ENCODE assay signal across 8 mouse cellular contexts in genomic region chr2:27232376-27232775, GRCm38 (mm10). TPM values are rescaled to one million over a fixed set of nuclear protein-coding genes. Genes with fewer than 3 reads are reported as not detected.
DNase-seq lines count a peak whose midpoint lies in the region; ATAC-seq and TF ChIP-seq lines count a peak whose summit lies in the region.

No protein-coding gene starts in this region.

- H3K9ac ChIP-seq in embryonic facial prominence, embryonic 15.5 days, result no peak overlapping the region
- H3K9ac ChIP-seq in forebrain, embryonic 15.5 days (replicated peaks), result no peak overlapping the region

- H3K27ac ChIP-seq in embryonic facial prominence, embryonic 15.5 days (replicated peaks), result no peak overlapping the region
- peak overlapping the region; percentile 59; the same call in 1 of the 2 replicates for H3K27ac ChIP-seq in left cerebral cortex, adult 2 months
- no peak overlapping the region for H3K27ac ChIP-seq in forebrain, embryonic 15.5 days (replicated peaks)
- H3K27ac ChIP-seq in thymus, adult 2 months (ENCODE audit: control insufficient read depth, insufficient read depth, low read length), result no peak overlapping the region

- no peak for DNase-seq in frontal cortex, postnatal 25 days (ENCODE audit: low spot score in 2 of 2)
- DNase-seq in A20 (ENCODE audit: low read depth, low spot score), result peak; percentile 64
- peak; percentile 56 to 65 for DNase-seq in left cerebral cortex, adult 2 months (ENCODE audit: extremely low spot score in 1 of 2, low spot score in 2 of 2)
- DNase-seq in right cerebral cortex, postnatal 25 days, result peak; percentile 68
- no peak for DNase-seq in thymus, adult 2 months

- WGBS in embryonic facial prominence, embryonic 15.5 days, result 29% methylated on average over 7 of the region's 7 CpGs
- WGBS in forebrain, embryonic 15.5 days, result 32% methylated on average over 7 of the region's 7 CpGs
- 56% methylated on average over 7 of the region's 7 CpGs for WGBS in thymus, adult 2 months

- no peaks in the 10 kb centered on the region for H3K4me1 ChIP-seq in embryonic facial prominence, embryonic 15.5 days
- H3K4me1 ChIP-seq in forebrain, embryonic 15.5 days, result no peaks in the 10 kb centered on the region
- H3K4me1 ChIP-seq in thymus, adult 2 months (replicated peaks; ENCODE audit: control insufficient read depth, insufficient read depth, low read length), result 0 out of 2 replicates have a peak, but pooled peaks cover 3% of the 10 kb centered on the region

- no peaks in the 10 kb centered on the region for H3K27me3 ChIP-seq in embryonic facial prominence, embryonic 15.5 days
- no peaks in the 10 kb centered on the region for H3K27me3 ChIP-seq in forebrain, embryonic 15.5 days
- no peaks in the 10 kb centered on the region for H3K27me3 ChIP-seq in thymus, adult 2 months (ENCODE audit: control insufficient read depth, insufficient read depth, low read length)

- no peaks in the 10 kb centered on the region for H3K9me3 ChIP-seq in embryonic facial prominence, embryonic 15.5 days (replicated peaks)
- H3K9me3 ChIP-seq in forebrain, embryonic 15.5 days, result no peaks in the 10 kb centered on the region

- no peak overlapping the region for H3K4me3 ChIP-seq in embryonic facial prominence, embryonic 15.5 days (replicated peaks)
- H3K4me3 ChIP-seq in left cerebral cortex, adult 2 months, result no peak overlapping the region
- H3K4me3 ChIP-seq in forebrain, embryonic 15.5 days, result no peak overlapping the region
- no peak overlapping the region for H3K4me3 ChIP-seq in thymus, adult 2 months (ENCODE audit: control insufficient read depth, insufficient read depth, low read length)

- peak; percentile 70 for ATAC-seq in frontal cortex, adult (ENCODE audit: low TSS enrichment)
- ATAC-seq in embryonic facial prominence, embryonic 15.5 days (ENCODE audit: insufficient number of reproducible peaks, low FRiP score, low TSS enrichment, low read depth), result 0 out of 2 replicates have a peak, but pooled peaks have one; percentile 20
- no peak for ATAC-seq in forebrain, embryonic 15.5 days (replicated peaks)

- no peak overlapping the region for H3K4me2 ChIP-seq in embryonic facial prominence, embryonic 15.5 days (replicated peaks)
- H3K4me2 ChIP-seq in forebrain, embryonic 15.5 days (replicated peaks), result no peak overlapping the region

- no peaks in the 10 kb centered on the region for H3K36me3 ChIP-seq in embryonic facial prominence, embryonic 15.5 days
- H3K36me3 ChIP-seq in forebrain, embryonic 15.5 days, result no peaks in the 10 kb centered on the region
- H3K36me3 ChIP-seq in thymus, adult 2 months (ENCODE audit: control insufficient read depth, insufficient read depth, low read length), result no peaks in the 10 kb centered on the region

- TF ChIP-seq POLR2A in thymus, adult 2 months (IDR thresholded peaks at IDR 0.05; ENCODE audit: control insufficient read depth, extremely low read depth, insufficient read depth, low read length, poor library complexity), result no peak

- intact Hi-C loops in left cerebral cortex, adult 2 months (cut with DNase I), result loop anchor here (2.0 to 5.0 kb wide), 2 partner anchors 68 to 90 kb away; partner anchors contain the start of genes Dbh and Fam163b

- TF ChIP-seq CTCF in left cerebral cortex, adult 2 months (IDR thresholded peaks at IDR 0.05), result no peak
- no peak for TF ChIP-seq CTCF in thymus, adult 2 months (IDR thresholded peaks at IDR 0.05; ENCODE audit: borderline replicate concordance, control insufficient read depth, extremely low read depth, insufficient read depth, low read length, poor library complexity)

RNA-seq across cellular contexts. Expression of gene Sardh, which starts 15.8 kb away (rescaled TPM):
- 6.3 and 8.5 TPM in 2 replicates for polyA plus RNA-seq in embryonic facial prominence, embryonic 15.5 days (2015; fragmentation: Nextera tagmentation; extraction: Ambion mirVana)
- 1 to 10 TPM; 8.0 to 8.4 TPM for total RNA-seq in left cerebral cortex, adult 2 months (2021)
- polyA plus RNA-seq in forebrain, embryonic 15.5 days (2015; fragmentation: Nextera tagmentation; extraction: Ambion mirVana), result 3.6 and 4.5 TPM in 2 replicates
- polyA plus RNA-seq in thymus, adult 2 months (2012; rRNA removed), result 10.5 and 12.3 TPM in 2 replicates

Comparison
In these comparisons a context has a peak if more than half of its experiments do, and no peak if none do; other contexts are left out.
1. DNase-seq: peak in A20 (single experiment), left cerebral cortex, adult 2 months (2 of 2) and right cerebral cortex, postnatal 25 days (single experiment); none in frontal cortex, postnatal 25 days (0 of 2) and thymus, adult 2 months (single experiment).